Mouse (Mus musculus) small intestine, adult 2 months (tissue): ENCODE data around the gene 1500009L16Rik.

Source experiments
- CTCF ChIP-seq: fragments of 200-500 bp; IDR thresholded peaks from 2 replicates; pipeline ENCODE4 v1.5.1; 2012; ENCODE audit warnings: low read depth, mild to moderate bottlenecking, control low read depth, inconsistent platforms, low read length, moderate library complexity, mixed read lengths; ENCODE audit not compliant: insufficient replicate concordance, insufficient read length; ENCODE audit errors: extremely low read depth
- POLR2A ChIP-seq: fragments of 200-500 bp; IDR thresholded peaks from 2 replicates; pipeline ENCODE4 v1.6.1; 2012; ENCODE audit warnings: low read depth, mild to moderate bottlenecking, control low read depth, inconsistent platforms, low read length, moderate library complexity

DNA sequence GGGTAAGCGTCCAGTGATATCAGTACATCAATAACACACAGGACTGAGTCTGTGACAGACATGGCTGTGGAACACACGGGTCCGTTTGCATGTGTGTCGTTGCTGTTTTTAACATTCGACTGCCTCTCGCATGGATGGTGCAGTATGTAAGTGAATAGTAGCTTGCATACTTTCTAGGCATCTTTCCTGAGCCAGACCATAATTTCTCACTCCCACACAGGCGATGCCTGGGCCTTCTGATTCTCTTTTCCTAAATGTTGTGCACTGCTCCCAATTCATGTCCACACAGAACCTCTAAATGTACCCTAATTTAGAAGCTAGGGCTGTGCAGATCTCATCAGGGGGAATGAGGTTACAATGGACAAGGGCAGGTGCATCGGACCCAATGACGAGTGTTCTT is 54.6 kb downstream of the 1500009L16Rik start:
- TF ChIP-seq POLR2A (no peak), CTCF (no peak)
